Mouse (Mus musculus): ENCODE data around the gene Klhl3.

DNA sequence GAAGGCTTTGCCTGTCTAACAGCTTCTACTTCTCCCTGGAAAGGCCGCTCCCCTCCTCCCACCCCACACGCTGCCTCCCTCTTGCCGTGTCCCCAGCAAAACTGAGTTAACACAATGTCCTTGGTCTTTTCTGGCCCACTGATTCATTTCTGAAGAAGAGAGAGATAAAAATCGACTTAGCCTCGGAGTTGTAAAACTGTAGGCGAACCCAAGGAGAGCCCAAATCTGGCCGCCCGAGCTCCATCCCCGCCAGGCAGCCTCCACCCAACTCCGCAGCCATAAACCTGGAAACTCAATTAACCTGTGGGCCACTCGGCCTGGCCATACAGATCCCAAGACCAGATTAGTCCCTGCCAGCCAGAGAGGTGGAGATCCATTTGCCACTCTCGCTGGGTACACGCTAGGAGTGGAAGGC lies 47.3 kb downstream of the Klhl3 start:
- TF ChIP-seq TAL1 (IDR thresholded peaks at IDR 0.05; ENCODE audit: low read length) (no peak), GATA1 (IDR thresholded peaks at IDR 0.05; ENCODE audit: low read length) (no peak)

Measured in erythroblast, embryonic 14.5 days (primary cell).